Mouse (Mus musculus) megakaryocyte-erythroid progenitor cell, adult 5-6 weeks (primary cell): ENCODE measurements at regions not wholly inside any gene's neighbourhood (a gene's known extent, or its start where the extent isn't known, plus 50 kb on each side); places are given as distances from the start of the nearest gene placed in this dataset.

ENCODE experiments used
- ATAC-seq: replicated peaks from 2 replicates; pipeline ENCODE4 v1.8.0; 2016; ENCODE audit warnings: mild to moderate bottlenecking, inconsistent platforms; ENCODE audit not compliant: severe bottlenecking, poor library complexity, low FRiP score, low TSS enrichment

DNA sequence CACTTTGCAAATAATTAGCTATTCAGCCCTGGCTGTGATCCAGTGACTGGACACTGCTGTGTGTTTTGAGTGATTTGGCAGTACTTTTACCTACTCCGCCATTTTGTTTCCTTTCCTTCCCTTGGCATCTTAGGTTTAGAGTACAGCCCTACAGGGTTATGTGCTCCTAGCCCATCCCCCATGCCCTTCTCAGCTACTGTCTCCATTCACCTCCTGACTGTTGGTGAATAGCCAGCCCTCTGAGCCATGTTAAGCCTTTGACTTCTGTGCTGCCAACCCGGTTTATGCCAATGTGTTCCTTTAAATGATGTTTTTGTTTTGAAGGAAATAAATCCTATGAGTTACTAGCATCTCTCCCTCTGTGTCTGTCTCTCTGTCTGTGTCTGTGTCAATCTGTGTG, 167.8 kb upstream of the Tas2r134 start:
- no peak for ATAC-seq

DNA sequence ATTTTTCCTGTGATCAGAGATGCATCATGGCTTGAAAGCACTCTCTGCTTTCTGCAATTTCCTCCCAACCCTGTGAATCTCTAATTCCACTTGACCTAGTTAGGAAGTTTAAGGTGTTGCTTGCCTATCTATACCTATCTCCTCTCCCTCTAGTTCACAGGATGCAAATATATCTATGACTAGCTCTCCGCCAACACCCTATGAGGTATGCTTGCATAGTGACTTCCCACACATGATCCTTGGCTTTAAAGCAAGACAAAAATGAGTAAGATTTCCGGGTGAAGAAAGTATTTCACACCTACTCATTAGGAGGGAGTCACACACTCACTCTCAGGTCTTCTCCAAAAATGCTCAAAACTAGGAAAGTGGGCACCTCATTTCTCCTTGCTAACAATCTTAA, 169.6 kb upstream of the Tas2r134 start:
- no peak for ATAC-seq

DNA sequence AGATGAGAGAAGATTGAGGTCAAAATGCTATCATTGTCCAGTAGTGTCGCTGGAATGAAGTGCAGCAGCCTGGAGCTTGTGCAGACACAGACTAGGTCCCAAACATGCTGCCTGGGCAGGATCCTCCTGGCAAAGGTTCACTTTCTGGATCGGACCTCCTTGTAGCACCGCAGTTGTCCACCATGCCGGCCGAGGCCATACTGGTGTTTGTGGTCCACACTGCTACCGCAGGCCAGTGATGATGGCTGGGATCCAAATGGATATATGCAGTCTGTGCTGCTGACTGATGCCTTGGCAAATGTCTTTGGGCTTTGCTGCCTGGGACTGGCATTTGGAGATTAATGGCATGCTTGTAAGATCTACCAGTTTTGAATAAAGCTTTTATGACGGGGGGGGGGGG, 174.5 kb upstream of the Tas2r134 start:
- ATAC-seq = no peak

DNA sequence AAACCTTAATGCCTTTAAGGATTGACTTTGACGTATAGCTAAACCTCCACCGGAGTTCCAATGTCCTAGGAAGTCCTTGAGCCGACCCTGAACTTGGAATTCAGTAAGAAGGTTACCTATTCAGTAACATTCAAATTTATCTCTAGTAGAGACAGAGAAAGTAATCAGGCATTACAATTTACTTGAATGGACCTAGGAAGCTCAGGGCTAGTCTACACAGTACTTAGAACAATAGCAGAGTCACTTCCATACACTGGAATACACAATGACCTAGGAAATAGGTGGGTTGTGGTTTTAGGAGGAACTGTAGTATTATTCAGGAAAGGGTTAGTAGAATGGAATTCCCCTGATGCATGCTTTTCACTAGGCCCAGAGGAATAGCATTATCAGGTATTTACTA, 179.2 kb upstream of the Tas2r134 start:
- ATAC-seq = no peak

DNA sequence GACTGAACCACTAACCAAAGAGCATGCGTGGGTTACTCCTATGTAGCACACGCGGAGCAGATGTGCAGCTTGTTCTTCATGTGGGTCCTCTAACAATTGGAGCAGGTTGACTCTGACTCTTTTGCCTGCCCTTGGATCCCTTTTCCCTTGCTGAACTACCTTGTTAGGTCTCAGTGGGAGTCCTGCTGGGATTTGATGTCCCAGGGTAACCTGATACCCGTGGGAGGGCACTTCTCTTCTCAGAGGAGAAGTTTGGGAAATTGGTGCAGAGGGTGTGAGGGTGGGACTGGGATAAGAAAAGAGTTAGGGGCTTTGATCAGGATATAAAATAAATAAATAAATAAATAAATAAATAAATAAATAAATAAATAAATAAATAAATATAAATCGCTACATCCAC, 179.7 kb upstream of the Tas2r134 start:
- ATAC-seq = no peak

DNA sequence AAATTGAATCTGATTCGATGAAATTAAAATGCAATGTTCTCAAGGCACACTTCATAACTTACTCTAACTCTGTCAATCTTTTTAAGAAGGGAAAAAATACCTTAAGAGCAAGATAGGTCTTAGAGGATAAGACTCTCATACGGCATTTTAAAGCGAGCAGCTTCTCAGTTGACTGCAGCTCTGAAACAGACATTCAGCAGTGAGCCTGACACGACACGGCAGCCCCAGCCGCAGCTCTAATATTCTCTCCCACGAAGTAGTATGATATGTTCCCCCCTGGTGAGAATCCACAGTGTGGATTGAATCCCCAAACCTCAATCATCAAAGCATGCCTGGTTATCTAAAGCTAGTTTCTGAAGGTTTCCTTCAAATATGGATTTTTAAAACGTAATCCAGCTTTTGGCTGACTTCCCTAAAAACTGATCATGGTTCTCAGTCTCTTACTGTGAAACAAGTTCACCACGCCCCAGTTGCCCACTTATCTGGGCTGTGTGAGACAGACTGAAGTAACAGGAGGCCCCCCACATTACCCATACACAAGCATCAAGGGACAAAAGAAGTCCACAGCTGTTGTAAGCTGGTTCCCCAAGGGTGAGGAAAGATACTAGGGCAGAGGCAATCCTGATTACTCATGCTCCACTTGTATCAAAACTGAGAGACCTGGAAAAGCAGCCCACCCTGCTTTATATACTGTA, 182.8 kb upstream of the Tas2r134 start:
- ATAC-seq = no peak

DNA sequence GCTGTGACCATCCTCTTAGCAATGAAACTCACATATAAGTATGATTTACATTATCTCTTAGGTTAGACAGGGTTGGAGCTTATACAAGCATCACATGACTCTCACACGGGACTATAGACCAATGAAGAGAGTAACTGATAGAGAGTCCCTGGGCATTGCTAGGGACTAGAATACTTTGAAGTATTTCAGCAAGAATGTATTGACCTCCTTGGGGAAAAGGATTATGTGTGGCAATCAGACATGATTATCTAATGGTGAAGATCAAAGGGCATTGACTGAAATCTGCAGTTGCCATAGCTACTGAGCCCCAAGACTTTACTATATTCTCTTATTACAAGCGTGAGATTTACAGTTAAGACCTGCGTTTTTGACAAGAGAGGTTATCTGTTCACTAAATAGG, 183.4 kb upstream of the Tas2r134 start:
- ATAC-seq = no peak

DNA sequence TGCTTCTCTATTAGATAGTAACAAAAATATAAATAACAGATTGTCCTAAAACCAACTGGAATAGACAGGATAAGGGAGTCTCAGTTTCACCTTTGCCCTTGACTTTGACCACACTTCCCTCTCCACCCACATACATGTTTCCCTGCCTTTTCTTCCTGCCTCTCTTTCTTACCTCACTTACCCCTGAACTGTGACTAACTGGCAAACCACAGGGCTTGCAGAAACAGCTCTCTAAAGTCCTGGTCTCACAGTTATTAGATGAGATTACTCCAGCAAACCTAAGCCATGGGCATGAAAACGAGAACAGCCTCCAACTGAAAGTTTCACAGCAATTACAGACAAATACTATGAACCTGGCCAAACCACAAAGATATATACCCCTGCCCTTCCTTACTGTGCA, 188.3 kb upstream of the Tas2r134 start:
- ATAC-seq = no peak

DNA sequence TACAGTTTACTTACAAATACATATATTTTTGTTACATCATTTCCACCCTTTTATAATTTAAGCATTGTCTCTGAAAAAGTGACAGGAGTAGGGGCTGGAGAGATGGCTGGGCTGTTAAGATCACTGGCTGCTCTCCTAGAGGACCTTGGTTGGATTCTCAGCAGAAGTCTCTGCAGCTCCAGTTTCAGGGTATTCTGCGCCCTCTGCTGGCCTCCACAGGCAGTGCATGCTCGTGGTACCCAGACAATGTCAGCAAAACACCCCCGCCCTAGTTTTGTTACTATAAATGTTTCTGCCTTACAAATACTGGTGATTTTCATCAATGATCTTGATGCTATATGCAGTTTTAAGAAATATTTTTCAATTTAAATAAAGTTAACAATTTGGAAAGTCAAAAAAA, 190.7 kb upstream of the Tas2r134 start:
- peak; percentile 75; the same call in 1 of the 2 replicates for ATAC-seq

DNA sequence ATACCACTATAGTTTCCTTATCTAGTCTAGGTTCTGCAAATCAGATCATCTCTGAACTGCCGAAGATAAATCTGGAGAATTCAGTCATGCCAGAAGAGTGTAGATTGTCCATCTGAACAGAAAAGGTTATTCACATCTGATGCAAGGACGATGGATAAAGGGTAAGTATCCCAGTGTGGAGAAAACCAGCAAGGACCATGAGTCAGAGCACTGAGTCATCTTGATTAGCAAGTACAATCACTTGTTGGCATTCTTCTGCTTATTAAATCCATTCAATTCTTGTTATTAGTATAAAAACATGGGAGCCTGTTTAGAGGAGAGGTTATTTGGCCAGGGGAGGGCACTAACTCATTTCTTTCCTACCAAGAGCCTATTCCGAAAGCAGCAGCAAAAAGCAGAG, 195.7 kb upstream of the Tas2r134 start:
- ATAC-seq = no peak

DNA sequence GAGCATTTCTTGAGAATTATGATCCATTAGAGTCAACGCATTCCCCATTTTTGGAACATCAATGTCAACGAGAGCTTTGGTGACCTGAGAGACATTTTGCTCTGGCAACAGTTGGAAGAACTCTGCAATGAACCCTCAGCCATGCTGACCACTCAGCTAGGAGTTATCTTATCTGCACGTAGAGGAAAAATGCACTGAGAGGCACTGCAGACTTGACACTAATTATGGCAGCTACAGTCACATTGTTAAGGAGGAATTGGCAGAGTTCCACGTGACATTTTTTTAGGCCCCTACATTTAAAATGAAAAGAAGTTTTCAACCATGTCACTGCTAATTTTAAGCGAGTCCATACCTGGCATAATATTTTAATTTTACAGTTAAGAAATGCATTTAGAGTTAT, 197.6 kb upstream of the Tas2r134 start:
- ATAC-seq = no peak

DNA sequence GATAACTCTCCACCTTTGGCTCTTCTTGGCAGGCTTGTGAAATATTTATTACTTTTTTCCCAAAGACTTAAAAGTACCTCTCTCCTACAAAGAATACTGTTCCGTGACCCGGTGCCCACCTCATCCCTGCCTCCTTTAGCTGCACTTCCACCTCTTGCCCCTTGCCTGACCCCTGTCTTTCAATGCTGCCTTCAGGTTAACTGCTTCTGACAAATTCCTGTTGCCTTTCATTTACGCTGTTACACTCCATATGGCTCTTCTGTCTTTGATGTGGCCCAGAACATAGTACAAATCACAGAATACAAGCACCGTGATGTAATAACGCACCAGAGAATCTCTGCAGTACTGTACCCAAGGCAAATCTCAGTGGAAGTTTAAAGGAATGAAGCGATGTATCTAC, 204.9 kb upstream of the Tas2r134 start:
- no peak for ATAC-seq

DNA sequence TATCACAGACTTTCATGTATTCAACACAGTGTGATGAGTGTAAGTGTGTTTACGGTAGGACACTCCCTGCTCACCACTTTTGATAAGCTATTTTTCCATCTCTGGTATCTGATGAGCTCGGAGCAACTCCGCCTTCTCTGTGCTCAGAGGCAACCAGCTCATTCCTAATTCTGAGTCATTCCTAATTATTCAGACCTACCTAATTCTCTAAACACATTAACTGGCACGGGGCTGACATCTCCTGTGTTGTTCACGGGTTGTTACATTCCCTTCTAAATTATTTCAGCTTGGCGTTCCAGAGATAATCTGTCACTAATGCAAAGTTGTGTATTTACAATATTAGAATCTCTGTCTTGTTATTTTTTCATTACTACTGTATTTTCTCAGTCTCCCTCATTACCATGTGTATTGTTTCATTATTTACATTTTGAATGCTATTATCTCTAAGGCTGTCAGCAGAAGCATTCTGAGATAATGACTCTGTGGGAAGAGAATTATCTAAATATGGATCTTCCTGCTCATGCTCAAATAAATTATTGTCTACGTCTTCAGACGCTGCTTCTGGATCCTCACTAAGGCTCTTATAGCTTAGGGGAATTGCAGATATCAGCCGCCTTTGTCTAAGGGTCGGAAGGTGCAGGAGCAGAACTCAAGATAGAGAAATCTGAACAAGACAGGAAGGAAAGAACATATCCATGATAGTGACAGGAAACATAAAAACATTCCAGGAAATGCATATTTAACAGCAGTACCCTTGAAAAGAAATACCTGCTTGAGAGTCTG, 209.2 kb upstream of the Tas2r134 start:
- ATAC-seq = no peak

DNA sequence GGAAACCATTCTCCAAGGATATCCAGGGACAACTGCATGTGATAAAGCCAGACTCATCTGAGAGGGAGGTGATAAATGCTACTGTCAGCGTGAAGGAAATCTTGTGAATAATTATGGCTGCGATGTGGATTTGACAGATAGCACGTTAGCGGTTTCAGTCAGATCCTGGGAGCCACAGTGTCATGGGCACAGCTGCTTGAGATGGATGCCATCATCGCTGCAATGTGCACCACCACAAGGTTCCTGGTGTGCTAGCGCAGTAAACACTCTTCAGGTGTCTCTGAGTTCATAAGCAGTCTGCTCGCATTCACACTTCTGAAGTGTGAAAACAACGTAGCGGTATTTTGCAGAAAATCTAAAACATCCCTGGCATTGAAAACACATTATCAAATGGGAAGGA, 238.9 kb upstream of the Tas2r134 start:
- ATAC-seq = no peak

DNA sequence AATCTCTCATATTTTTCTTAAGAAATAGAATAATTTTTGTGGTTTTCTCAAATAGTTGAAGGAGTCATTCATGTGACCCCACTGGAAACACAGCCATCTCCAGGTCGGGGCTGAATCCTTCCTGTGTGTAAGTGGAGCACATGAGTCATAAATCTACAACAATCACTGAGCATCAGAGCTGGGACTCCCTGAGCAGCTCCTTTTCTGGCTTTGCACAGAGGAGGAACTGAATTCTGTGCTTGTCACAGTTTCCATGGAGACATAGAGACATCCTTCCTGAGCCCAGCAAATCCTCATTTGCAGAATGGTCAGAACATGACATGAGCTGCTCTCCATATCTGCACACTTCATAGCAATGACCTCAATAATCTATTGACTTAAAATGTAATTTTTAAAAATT, 238.2 kb upstream of the Rnd3 start:
- ATAC-seq = no peak

DNA sequence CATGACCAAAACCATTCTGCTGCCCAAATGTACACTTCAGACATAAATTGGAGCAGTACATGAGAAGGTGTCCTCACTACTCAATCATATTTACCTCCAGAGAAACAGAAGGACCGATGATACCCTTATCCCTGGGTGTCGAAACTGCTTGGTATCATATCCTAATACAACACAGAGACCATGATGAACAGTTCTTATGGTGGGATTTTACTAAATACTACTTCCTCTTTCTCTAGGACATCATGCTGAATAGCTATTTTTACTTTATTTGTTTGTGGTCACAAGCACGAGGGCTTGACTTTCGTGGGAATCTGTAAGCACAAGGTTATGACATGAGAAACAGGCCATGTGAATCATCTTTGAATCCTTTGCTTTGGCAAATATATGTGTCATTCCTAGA, 227.7 kb upstream of the Rnd3 start:
- no peak for ATAC-seq

DNA sequence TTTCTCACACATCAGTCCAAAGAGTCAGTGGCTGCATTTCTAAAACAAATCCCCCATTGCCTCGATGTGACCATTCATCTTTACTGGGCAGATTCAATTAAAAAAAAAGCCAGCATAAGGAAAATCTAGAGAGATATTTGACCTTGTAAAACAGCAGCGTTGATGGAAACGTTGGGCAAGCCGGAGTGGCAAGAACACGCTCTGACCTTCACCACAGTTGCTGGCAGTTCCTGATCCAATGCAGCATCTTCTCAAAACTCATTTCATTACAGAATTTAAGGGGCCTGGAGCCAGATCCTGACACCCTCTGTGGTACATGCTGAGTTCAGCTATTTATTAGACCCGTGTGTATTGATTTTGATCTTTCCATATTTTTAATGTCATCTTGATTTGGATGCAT, 225.7 kb upstream of the Rnd3 start:
- ATAC-seq = no peak

DNA sequence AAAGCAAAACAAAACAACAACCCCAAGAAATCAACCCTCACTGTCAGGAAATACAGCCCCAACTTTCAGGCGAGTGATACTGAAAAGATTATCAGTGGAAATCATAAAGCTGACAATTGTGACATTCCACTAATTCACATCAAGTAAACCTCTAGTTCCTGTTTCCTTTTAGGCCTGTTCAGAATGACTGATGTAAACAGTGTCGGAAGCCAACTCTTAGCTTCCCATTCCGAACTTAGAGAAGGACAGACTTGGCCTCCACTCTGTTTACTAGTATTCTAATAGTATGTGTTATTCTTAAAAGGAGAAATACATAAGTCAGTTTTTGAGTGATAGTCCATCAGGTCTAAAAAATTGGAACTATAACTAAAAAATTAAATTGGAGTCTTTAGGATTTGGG, 223.9 kb upstream of the Rnd3 start:
- ATAC-seq = no peak

DNA sequence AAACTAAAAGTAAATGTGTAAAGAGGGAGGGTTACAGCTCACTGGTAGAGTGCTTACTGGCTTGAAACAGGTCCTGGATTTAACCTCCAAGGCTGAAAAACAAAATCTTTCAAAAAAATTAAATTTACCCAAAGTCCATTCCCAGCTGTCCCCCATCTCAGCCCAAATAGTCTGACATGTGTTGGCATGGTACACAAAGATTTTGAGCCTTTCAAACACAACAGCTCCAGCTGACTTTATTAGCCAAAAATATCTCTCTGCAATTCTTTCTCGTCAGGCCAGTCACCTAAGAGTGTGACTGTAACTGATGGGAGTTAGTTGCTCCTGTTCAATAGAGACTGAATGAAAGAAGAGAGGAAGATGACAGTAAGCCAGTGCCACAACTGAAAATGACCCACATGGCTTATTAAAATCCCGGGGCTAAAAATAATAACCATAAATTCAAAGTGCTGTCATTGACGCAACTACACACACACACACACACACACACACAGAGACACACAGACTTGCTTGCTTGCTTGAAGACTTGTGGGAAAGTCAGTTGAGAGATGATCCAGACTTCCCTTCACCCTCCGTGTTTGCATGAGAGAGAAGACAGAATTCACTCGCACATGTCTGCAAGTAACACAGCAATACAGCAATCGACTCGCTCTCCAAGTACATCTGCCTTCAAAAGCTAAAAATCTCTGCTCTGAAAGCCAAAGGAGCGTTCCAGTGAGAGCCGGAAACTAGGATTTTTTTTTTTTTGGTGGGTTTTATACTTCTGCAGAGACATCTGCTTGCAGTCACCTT, 214.1 kb upstream of the Rnd3 start:
- ATAC-seq = no peak

DNA sequence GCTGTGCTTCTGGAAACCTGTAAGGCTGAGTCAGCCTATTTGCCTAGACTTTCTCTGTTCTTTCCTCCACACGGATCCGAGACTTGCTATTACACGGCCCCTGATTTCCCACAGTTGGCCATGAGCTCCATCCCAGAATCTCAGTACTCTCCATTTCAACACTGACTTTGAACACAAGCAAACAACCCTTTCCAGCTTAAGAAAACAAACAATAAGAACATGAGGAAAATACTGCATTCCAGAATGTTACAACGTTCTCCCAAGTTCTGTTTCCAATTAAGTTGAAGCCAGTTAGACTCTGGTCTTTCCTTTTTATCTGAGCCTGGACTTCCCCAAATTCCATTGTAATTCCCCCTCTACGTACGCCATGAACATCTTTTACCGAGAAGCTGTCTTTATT, 206.4 kb upstream of the Rnd3 start:
- ATAC-seq = no peak

DNA sequence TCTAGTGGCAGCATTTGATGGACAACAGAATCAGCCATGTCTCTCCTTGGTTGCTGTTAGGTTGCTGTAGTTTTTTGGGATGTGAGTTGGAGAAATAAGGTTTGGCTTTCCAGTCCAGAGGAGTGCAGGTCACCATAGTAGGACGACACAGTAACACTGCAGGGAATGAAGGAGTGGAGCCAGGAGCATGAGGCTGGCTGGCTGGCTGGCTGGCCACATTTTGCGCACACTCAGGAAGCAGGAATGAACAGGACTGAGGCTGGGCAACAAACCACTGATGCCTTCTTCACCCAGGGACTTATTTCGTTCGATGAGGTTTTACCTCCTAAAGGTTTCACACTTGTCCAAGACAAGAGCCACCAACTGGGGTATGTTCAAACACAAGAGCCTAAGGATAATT, 205.9 kb upstream of the Rnd3 start:
- no peak for ATAC-seq
